Mouse (Mus musculus) CH12.LX (cell line): ENCODE measurements around the gene Gpr107.

ENCODE experiments used
- CTCF ChIP-seq, 2 experiments: IDR thresholded peaks in 1 of 2; conservative IDR thresholded peaks in 1 of 2; 2 replicates each; pipeline ENCODE4 v1.5.1; 2011 to 2012; ENCODE audit warnings: low read depth in 2 of 2, low read length in 2 of 2, improper control_type of control experiment in 1 of 2, inconsistent platforms in 1 of 2, mild to moderate bottlenecking in 1 of 2, moderate library complexity in 1 of 2
- EP300 ChIP-seq: IDR thresholded peaks from 2 replicates; pipeline ENCODE4 v1.6.1; 2011; ENCODE audit warnings: low read length, improper control_type of control experiment
- POLR2A ChIP-seq: IDR thresholded peaks from 2 replicates; pipeline ENCODE4 v1.6.1; 2011; ENCODE audit warnings: low read depth, mild to moderate bottlenecking, improper control_type of control experiment, low read length
- POLR2AphosphoS2 ChIP-seq: IDR thresholded peaks from 2 replicates; pipeline ENCODE4 v1.6.1; 2011; ENCODE audit warnings: low read depth, low read length, improper control_type of control experiment
- RCOR1 ChIP-seq: conservative IDR thresholded peaks from 2 replicates; pipeline ENCODE4 v1.6.1; 2012; ENCODE audit warnings: low read depth, mild to moderate bottlenecking, inconsistent platforms, low read length, improper control_type of control experiment
- TCF12 ChIP-seq: IDR thresholded peaks from 2 replicates; pipeline ENCODE4 v1.6.1; 2014; ENCODE audit warnings: low read depth, mild to moderate bottlenecking, inconsistent platforms, low read length, improper control_type of control experiment
- USF2 ChIP-seq: conservative IDR thresholded peaks from 2 replicates; pipeline ENCODE4 v1.6.1; 2011; ENCODE audit warnings: low read depth, low read length, improper control_type of control experiment

GRCm38 (mm10) chr2:31127219-31127618, 24.9 kb upstream of the Gpr107 start:
- no peak for TF ChIP-seq POLR2A
- TF ChIP-seq RCOR1, result no peak
- no peak for TF ChIP-seq CTCF (conservative IDR thresholded peaks at IDR 0.05 in 1 of 2, IDR thresholded peaks at IDR 0.05 in 1 of 2; ENCODE audit: low read depth in 2 of 2, low read length in 2 of 2)
- no peak for TF ChIP-seq USF2
- TF ChIP-seq TCF12, result no peak
- no peak for TF ChIP-seq EP300
- no peak for TF ChIP-seq POLR2AphosphoS2
